Mouse (Mus musculus) kidney, embryonic 16.5 days (tissue): ENCODE results near the gene Cfap61. TPM values are rescaled to one million over a fixed set of nuclear protein-coding genes. Genes with fewer than 3 reads are reported as not detected.

Experiments used
- ATAC-seq: fragments of 200-750 bp; cut with Nextera tagmentation; 2 replicates; pipeline ENCODE4 v1.8.0; 2017; ENCODE audit warnings: moderate TSS enrichment; ENCODE audit not compliant: low FRiP score, low TSS enrichment
- H3K27ac ChIP-seq: fragments of 300-500 bp; sonication (generic); 2 replicates; pipeline ENCODE4 v1.5.1; 2014; ENCODE audit warnings: low read length
- H3K27me3 ChIP-seq: fragments of 300-500 bp; sonication (generic); 2 replicates; pipeline ENCODE4 v1.6.1; 2014; ENCODE audit warnings: low read length, control low read depth, mixed read lengths; ENCODE audit not compliant: insufficient read depth
- H3K36me3 ChIP-seq: fragments of 300-500 bp; sonication (generic); 2 replicates; pipeline ENCODE4 v1.6.1; 2014; ENCODE audit warnings: low read length, control low read depth, mixed read lengths; ENCODE audit not compliant: insufficient read depth
- H3K4me1 ChIP-seq: fragments of 300-500 bp; sonication (generic); 2 replicates; pipeline ENCODE4 v1.6.1; 2014; ENCODE audit warnings: low read length, control low read depth, mixed read lengths; ENCODE audit not compliant: insufficient read depth
- H3K4me2 ChIP-seq: fragments of 300-500 bp; sonication (generic); replicated peaks from 2 replicates; pipeline ENCODE4 v1.6.1; 2014; ENCODE audit warnings: low read depth, low read length
- H3K4me3 ChIP-seq: fragments of 300-500 bp; sonication (generic); 2 replicates; pipeline ENCODE4 v1.5.1; 2014; ENCODE audit warnings: mild to moderate bottlenecking, low read length
- H3K9ac ChIP-seq: fragments of 300-500 bp; sonication (generic); replicated peaks from 2 replicates; pipeline ENCODE4 v1.6.1; 2014; ENCODE audit warnings: low read length
- H3K9me3 ChIP-seq: fragments of 300-500 bp; sonication (generic); 2 replicates; pipeline ENCODE4 v1.6.1; 2016; ENCODE audit warnings: low read length, control low read depth
- WGBS: fragments of 180-500 bp; shearing (Covaris S2); extraction: QIAGEN DNeasy Blood & Tissue Kit; methylation state at CpG from one replicate; pipeline ENCODE4 v1.1.7; 2014; 5-methylcytosine and 5-hydroxymethylcytosine counted together
- polyA plus RNA-seq: library from polyadenylated mRNA; unstranded; fragments of >200 nt; fragmentation: Nextera tagmentation; extraction: Ambion mirVana; gene quantifications from 2 replicates; pipeline ENCODE4 v1.2.1, GENCODE M21; 2015

The Cfap61 gene
- polyA plus RNA-seq, 1 experiment from 2014 or later, result 0.67 TPM

GRCm38 (mm10) chr2:146258736-146259469 lies 324.3 kb downstream of the Cfap61 start:
- Histone ChIP-seq H3K4me2 (no peak overlapping the region), H3K4me3 (no peak overlapping the region), H3K27me3 (no peaks in the 10 kb centered on the region), H3K27ac (no peak overlapping the region), H3K4me1 (no peaks in the 10 kb centered on the region; the same call in 1 of the 2 replicates), H3K36me3 (no peaks in the 10 kb centered on the region), H3K9me3 (no peaks in the 10 kb centered on the region), H3K9ac (no peak overlapping the region)
- no peak for ATAC-seq
- 47% methylated on average over 10 of the region's 10 CpGs for WGBS

GRCm38 (mm10) chr2:146259787-146260560 lies 325.4 kb downstream of the Cfap61 start:
- no peak for ATAC-seq
- H3K36me3 ChIP-seq, result no peaks in the 10 kb centered on the region
- H3K4me3 ChIP-seq, result no peak overlapping the region
- no peak overlapping the region for H3K27ac ChIP-seq
- H3K4me2 ChIP-seq, result no peak overlapping the region
- H3K9ac ChIP-seq, result no peak overlapping the region
- no peaks in the 10 kb centered on the region for H3K9me3 ChIP-seq
- 51% methylated on average over 18 of the region's 18 CpGs for WGBS
- no peaks in the 10 kb centered on the region; the same call in 1 of the 2 replicates for H3K4me1 ChIP-seq
- H3K27me3 ChIP-seq, result no peaks in the 10 kb centered on the region

- no peak overlapping the region for H3K4me3 ChIP-seq
- no peak for ATAC-seq
These were observed 326.6 kb downstream of the Cfap61 start for GRCm38 (mm10) chr2:146261146-146261545.

GRCm38 (mm10) chr2:146262215-146262614 lies 327.6 kb downstream of the Cfap61 start:
- H3K4me1 ChIP-seq, result no peaks in the 10 kb centered on the region; the same call in 1 of the 2 replicates
- no peak overlapping the region for H3K9ac ChIP-seq
- WGBS, result 21% methylated on average over 10 of the region's 10 CpGs
- no peak overlapping the region for H3K4me3 ChIP-seq
- H3K4me2 ChIP-seq, result no peak overlapping the region
- H3K27me3 ChIP-seq, result no peaks in the 10 kb centered on the region
- H3K27ac ChIP-seq, result no peak overlapping the region
- H3K9me3 ChIP-seq, result no peaks in the 10 kb centered on the region
- peak; percentile 88 for ATAC-seq
- H3K36me3 ChIP-seq, result no peaks in the 10 kb centered on the region

More at GRCm38 (mm10) chr2:146261146-146261545, 326.6 kb downstream of the Cfap61 start:
- Histone ChIP-seq H3K36me3 (no peaks in the 10 kb centered on the region), H3K9me3 (no peaks in the 10 kb centered on the region), H3K4me1 (no peaks in the 10 kb centered on the region; the same call in 1 of the 2 replicates), H3K9ac (no peak overlapping the region), H3K27ac (no peak overlapping the region), H3K27me3 (no peaks in the 10 kb centered on the region), H3K4me2 (no peak overlapping the region)
- 74% methylated on average over 4 of the region's 4 CpGs for WGBS

GRCm38 (mm10) chr2:146262966-146263365 lies 328.4 kb downstream of the Cfap61 start:
- H3K27ac ChIP-seq, result no peak overlapping the region
- H3K4me2 ChIP-seq, result no peak overlapping the region
- H3K27me3 ChIP-seq, result no peaks in the 10 kb centered on the region
- no peaks in the 10 kb centered on the region for H3K36me3 ChIP-seq
- ATAC-seq, result no peak
- H3K4me3 ChIP-seq, result no peak overlapping the region
- no peak overlapping the region for H3K9ac ChIP-seq
- no peaks in the 10 kb centered on the region; the same call in 1 of the 2 replicates for H3K4me1 ChIP-seq
- H3K9me3 ChIP-seq, result no peaks in the 10 kb centered on the region

Other genes starting within 250 kb of the Cfap61 start
- 170 and 177 TPM in 2 replicates for gene Naa20, start 32.7 kb upstream of the Cfap61 start, polyA plus RNA-seq
- gene Crnkl1, start 230 bp downstream of the Cfap61 start, polyA plus RNA-seq, result 27.6 and 29.7 TPM in 2 replicates